Mouse (Mus musculus): Measurements from ENCODE around the gene Prr5. TPM values are rescaled to one million over a fixed set of nuclear protein-coding genes. Genes with fewer than 3 reads are reported as not detected.
A peak's percentile ranks its signal among the peaks of the same experiment; 100 is the strongest.
"Not testable (repeated sequence)": the region's sequence is repeated elsewhere in the genome, so short reads cannot be mapped to it uniquely, and the experiment has no call there.

The Prr5 gene
- polyA plus RNA-seq, 1 experiment from 2014 or later = 31.8 TPM

GRCm38 (mm10) chr15:84720291-84721204 lies 51.1 kb downstream of the Prr5 start:
- Histone ChIP-seq H3K27me3 (peaks cover 15% of the 10 kb centered on the region), H3K4me2 (replicated peaks) (peak overlapping the region; percentile 80), H3K27ac (no peak overlapping the region; the same call in 1 of the 2 replicates), H3K4me3 (peak overlapping the region; percentile 45), H3K9me3 (no peaks in the 10 kb centered on the region), H3K4me1 (peaks cover 21% of the 10 kb centered on the region), H3K9ac (peak overlapping the region; percentile 45), H3K36me3 (no peaks in the 10 kb centered on the region)
- WGBS = 4% methylated on average over 33 of the region's 33 CpGs
- ATAC-seq (ENCODE audit: low FRiP score, low read depth) = peak; percentile 63; the same call in 1 of the 2 replicates

GRCm38 (mm10) chr15:84723656-84724055 lies 54.2 kb downstream of the Prr5 start:
- not testable (repeated sequence) for ATAC-seq (ENCODE audit: low FRiP score, low read depth); H3K4me3 ChIP-seq; H3K9ac ChIP-seq; H3K36me3 ChIP-seq; H3K4me2 ChIP-seq (replicated peaks); H3K27ac ChIP-seq; H3K9me3 ChIP-seq
- peaks cover 32% of the 10 kb centered on the region for H3K4me1 ChIP-seq
- WGBS = 91% methylated on average over 1 of the region's 1 CpGs
- peaks cover 14% of the 10 kb centered on the region for H3K27me3 ChIP-seq

- no peak for ATAC-seq (ENCODE audit: low FRiP score, low read depth)
- no peak overlapping the region for H3K4me2 ChIP-seq (replicated peaks)
- peaks cover 30% of the 10 kb centered on the region for H3K4me1 ChIP-seq
- 55% methylated on average over 4 of the region's 4 CpGs for WGBS
- H3K27me3 ChIP-seq = peaks cover 9% of the 10 kb centered on the region; the same call in 1 of the 2 replicates
- H3K9ac ChIP-seq = no peak overlapping the region
- H3K9me3 ChIP-seq = no peaks in the 10 kb centered on the region
- H3K36me3 ChIP-seq = no peaks in the 10 kb centered on the region
- no peak overlapping the region for H3K27ac ChIP-seq
- H3K4me3 ChIP-seq = no peak overlapping the region
Measured at GRCm38 (mm10) chr15:84724199-84724598, 54.8 kb downstream of the Prr5 start.

- Histone ChIP-seq H3K4me3 (no peak overlapping the region), H3K27ac (no peak overlapping the region), H3K4me2 (replicated peaks) (no peak overlapping the region), H3K4me1 (peaks cover 14% of the 10 kb centered on the region), H3K36me3 (no peaks in the 10 kb centered on the region), H3K9ac (no peak overlapping the region), H3K27me3 (no peaks in the 10 kb centered on the region), H3K9me3 (no peaks in the 10 kb centered on the region)
- ATAC-seq (ENCODE audit: low FRiP score, low read depth) = no peak
- WGBS = 78% methylated on average over 6 of the region's 6 CpGs
Measured at GRCm38 (mm10) chr15:84729685-84730084, 60.3 kb downstream of the Prr5 start.

- ATAC-seq (ENCODE audit: low FRiP score, low read depth) = no peak
- no peaks in the 10 kb centered on the region for H3K27me3 ChIP-seq
- no peak overlapping the region for H3K27ac ChIP-seq
- no peaks in the 10 kb centered on the region for H3K36me3 ChIP-seq
- H3K4me1 ChIP-seq = peaks cover 14% of the 10 kb centered on the region
- H3K9me3 ChIP-seq = no peaks in the 10 kb centered on the region
- no peak overlapping the region for H3K4me2 ChIP-seq (replicated peaks)
- no peak overlapping the region for H3K4me3 ChIP-seq
- 54% methylated on average over 1 of the region's 1 CpGs for WGBS
- no peak overlapping the region for H3K9ac ChIP-seq
Measured at GRCm38 (mm10) chr15:84730893-84731292, 61.5 kb downstream of the Prr5 start.

GRCm38 (mm10) chr15:84731676-84732424 lies 62.4 kb downstream of the Prr5 start:
- H3K27ac ChIP-seq = no peak overlapping the region
- peaks cover 21% of the 10 kb centered on the region for H3K4me1 ChIP-seq
- H3K9ac ChIP-seq = no peak overlapping the region
- no peak overlapping the region for H3K4me3 ChIP-seq
- WGBS = 71% methylated on average over 18 of the region's 18 CpGs
- no peak for ATAC-seq (ENCODE audit: low FRiP score, low read depth)
- no peaks in the 10 kb centered on the region for H3K27me3 ChIP-seq
- H3K36me3 ChIP-seq = no peaks in the 10 kb centered on the region
- no peak overlapping the region for H3K4me2 ChIP-seq (replicated peaks)
- H3K9me3 ChIP-seq = no peaks in the 10 kb centered on the region

GRCm38 (mm10) chr15:84732425-84732749 lies 63.0 kb downstream of the Prr5 start:
- Histone ChIP-seq H3K27me3 (no peaks in the 10 kb centered on the region), H3K4me2 (replicated peaks) (no peak overlapping the region), H3K9ac (no peak overlapping the region), H3K36me3 (no peaks in the 10 kb centered on the region), H3K4me1 (peaks cover 21% of the 10 kb centered on the region), H3K4me3 (no peak overlapping the region), H3K27ac (no peak overlapping the region), H3K9me3 (no peaks in the 10 kb centered on the region)
- WGBS = 67% methylated on average over 4 of the region's 4 CpGs
- ATAC-seq (ENCODE audit: low FRiP score, low read depth) = no peak

- Histone ChIP-seq H3K9ac (no peak overlapping the region), H3K27ac (no peak overlapping the region), H3K4me3 (no peak overlapping the region)
Measured at GRCm38 (mm10) chr15:84736346-84736993, 67.0 kb downstream of the Prr5 start.

GRCm38 (mm10) chr15:84736994-84737346 lies 67.5 kb downstream of the Prr5 start:
- no peaks in the 10 kb centered on the region for H3K36me3 ChIP-seq
- H3K27me3 ChIP-seq = no peaks in the 10 kb centered on the region
- no peak for ATAC-seq (ENCODE audit: low FRiP score, low read depth)
- WGBS = 50% methylated on average over 2 of the region's 4 CpGs
- no peaks in the 10 kb centered on the region for H3K9me3 ChIP-seq
- peaks cover 8% of the 10 kb centered on the region; the same call in 1 of the 2 replicates for H3K4me1 ChIP-seq
- no peak overlapping the region for H3K27ac ChIP-seq
- no peak overlapping the region for H3K4me2 ChIP-seq (replicated peaks)
- no peak overlapping the region for H3K9ac ChIP-seq
- H3K4me3 ChIP-seq = no peak overlapping the region

More at GRCm38 (mm10) chr15:84736346-84736993, 67.0 kb downstream of the Prr5 start:
- ATAC-seq (ENCODE audit: low FRiP score, low read depth) = no peak
- Histone ChIP-seq H3K27me3 (no peaks in the 10 kb centered on the region), H3K4me1 (peaks cover 10% of the 10 kb centered on the region; the same call in 1 of the 2 replicates), H3K9me3 (no peaks in the 10 kb centered on the region), H3K36me3 (no peaks in the 10 kb centered on the region), H3K4me2 (replicated peaks) (no peak overlapping the region)
- WGBS = 50% methylated on average over 11 of the region's 11 CpGs

GRCm38 (mm10) chr15:84738246-84738645 lies 68.8 kb downstream of the Prr5 start:
- Histone ChIP-seq H3K36me3 (no peaks in the 10 kb centered on the region), H3K27ac (no peak overlapping the region), H3K9ac (no peak overlapping the region), H3K27me3 (no peaks in the 10 kb centered on the region), H3K9me3 (no peaks in the 10 kb centered on the region), H3K4me3 (no peak overlapping the region), H3K4me1 (0 out of 2 replicates have a peak, but pooled peaks cover 7% of the 10 kb centered on the region), H3K4me2 (replicated peaks) (no peak overlapping the region)
- WGBS = 92% methylated on average over 7 of the region's 7 CpGs
- ATAC-seq (ENCODE audit: low FRiP score, low read depth) = no peak

- Histone ChIP-seq H3K27ac (no peak overlapping the region), H3K36me3 (no peaks in the 10 kb centered on the region), H3K4me3 (no peak overlapping the region), H3K4me2 (replicated peaks) (no peak overlapping the region), H3K27me3 (no peaks in the 10 kb centered on the region), H3K9me3 (no peaks in the 10 kb centered on the region), H3K9ac (no peak overlapping the region), H3K4me1 (peaks cover 8% of the 10 kb centered on the region; the same call in 1 of the 2 replicates)
- 71% methylated on average over 3 of the region's 3 CpGs for WGBS
- no peak for ATAC-seq (ENCODE audit: low FRiP score, low read depth)
Measured at GRCm38 (mm10) chr15:84741573-84741972, 72.2 kb downstream of the Prr5 start.

- Histone ChIP-seq H3K4me3 (no peak overlapping the region), H3K36me3 (no peaks in the 10 kb centered on the region), H3K9ac (no peak overlapping the region), H3K9me3 (no peaks in the 10 kb centered on the region), H3K4me1 (peaks cover 7% of the 10 kb centered on the region; the same call in 1 of the 2 replicates), H3K27me3 (no peaks in the 10 kb centered on the region), H3K4me2 (replicated peaks) (no peak overlapping the region), H3K27ac (no peak overlapping the region)
- 7% methylated on average over 3 of the region's 3 CpGs for WGBS
- no peak for ATAC-seq (ENCODE audit: low FRiP score, low read depth)
Measured at GRCm38 (mm10) chr15:84743347-84743746, 73.9 kb downstream of the Prr5 start.

Data from limb, embryonic 13.5 days (tissue).